Mouse (Mus musculus) limb, embryonic 14.5 days (tissue): ENCODE results near the gene Edil3. TPM values are rescaled to one million over a fixed set of nuclear protein-coding genes. Genes with fewer than 3 reads are reported as not detected.

Source experiments
- ATAC-seq: fragments of 200-750 bp; cut with Nextera tagmentation; 2 replicates; pipeline ENCODE4 v1.8.0; 2017; ENCODE audit warnings: low read depth, moderate number of reproducible peaks, moderate TSS enrichment; ENCODE audit not compliant: low FRiP score
- DNase-seq: peaks from one replicate; pipeline ENCODE4 v3.0.0-alpha.2; 2015; ENCODE audit warnings: low spot score
- H3K27ac ChIP-seq: fragments of 300-500 bp; sonication (generic); replicated peaks from 2 replicates; pipeline ENCODE4 v1.5.1; 2014; ENCODE audit warnings: low read depth, mild to moderate bottlenecking, low read length, moderate library complexity, mixed read lengths
- H3K27me3 ChIP-seq: fragments of 300-500 bp; sonication (generic); 2 replicates; pipeline ENCODE4 v1.6.1; 2014; ENCODE audit warnings: low read length, mixed read lengths; ENCODE audit not compliant: control insufficient read depth, insufficient read depth
- H3K36me3 ChIP-seq: fragments of 300-500 bp; sonication (generic); 2 replicates; pipeline ENCODE4 v1.6.1; 2014; ENCODE audit warnings: mild to moderate bottlenecking, low read length, moderate library complexity, mixed read lengths; ENCODE audit not compliant: control insufficient read depth, insufficient read depth
- H3K4me1 ChIP-seq: fragments of 300-500 bp; sonication (generic); 2 replicates; pipeline ENCODE4 v1.6.1; 2014; ENCODE audit warnings: antibody characterized with exemption, low read length, mixed read lengths; ENCODE audit not compliant: control insufficient read depth, insufficient read depth
- H3K4me2 ChIP-seq: fragments of 300-500 bp; sonication (generic); replicated peaks from 2 replicates; pipeline ENCODE4 v1.6.1; 2014; ENCODE audit warnings: low read depth, mild to moderate bottlenecking, low read length, moderate library complexity; ENCODE audit not compliant: severe bottlenecking
- H3K4me3 ChIP-seq: fragments of 300-500 bp; sonication (generic); replicated peaks from 2 replicates; pipeline ENCODE4 v1.5.1; 2014; ENCODE audit warnings: low read length
- H3K9ac ChIP-seq: fragments of 300-500 bp; sonication (generic); 2 replicates; pipeline ENCODE4 v1.6.1; 2014; ENCODE audit warnings: mild to moderate bottlenecking, low read depth, low read length, moderate library complexity; ENCODE audit not compliant: severe bottlenecking
- H3K9me3 ChIP-seq: fragments of 300-500 bp; sonication (generic); 2 replicates; pipeline ENCODE4 v1.6.1; 2016; ENCODE audit warnings: low read length; ENCODE audit not compliant: control insufficient read depth
- POLR2A ChIP-seq: fragments of 200-500 bp; IDR thresholded peaks from 2 replicates; pipeline ENCODE4 v1.8.0; 2012; ENCODE audit warnings: inconsistent platforms, mild to moderate bottlenecking, moderate library complexity, borderline replicate concordance; ENCODE audit not compliant: insufficient read depth, insufficient read length; ENCODE audit errors: extremely low read depth
- WGBS: fragments of 180-500 bp; shearing (Covaris S2); extraction: QIAGEN DNeasy Blood & Tissue Kit; methylation state at CpG from one replicate; pipeline ENCODE4 v1.1.7; 2014; 5-methylcytosine and 5-hydroxymethylcytosine counted together
- polyA plus RNA-seq, 2 experiments: library from polyadenylated mRNA; depleted of rRNA in 1 of 2; stranded (reverse) in 1 of 2; unstranded in 1 of 2; fragments of >200 nt; fragmentation: Nextera tagmentation in 1 of 2; extraction: Ambion mirVana in 1 of 2; gene quantifications; 2 replicates each; pipeline versions ENCODE4 v1.2.1 to v1.2.3; 2012 to 2014

Gene Edil3
- polyA plus RNA-seq, 2 experiments: 7.8 to 11.2 TPM

DNA sequence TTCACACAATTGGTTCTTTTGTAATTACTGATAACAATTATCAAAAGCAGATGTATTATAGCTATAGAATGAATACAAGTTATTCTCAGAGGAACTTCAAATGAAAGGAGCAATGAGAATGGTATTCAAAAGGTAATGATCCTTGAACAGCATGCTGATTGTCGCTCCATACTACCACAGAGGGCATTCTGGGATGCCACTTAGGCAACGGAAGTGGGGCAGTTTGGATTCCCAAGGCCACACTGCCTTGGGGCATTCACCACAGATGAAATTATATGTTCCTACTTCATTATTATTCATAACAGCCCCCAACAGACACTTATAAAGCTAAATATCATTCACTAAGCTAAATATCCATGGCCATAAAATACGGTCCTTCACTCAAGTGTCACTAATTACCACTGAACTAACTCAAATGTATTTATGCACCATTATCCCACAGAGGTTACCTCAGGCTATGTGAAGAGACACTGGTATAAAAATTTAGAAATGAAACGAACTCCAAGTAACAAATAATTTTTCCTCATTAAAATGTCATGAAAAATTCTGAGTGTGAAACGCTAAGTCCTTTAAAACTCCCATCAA is 550.5 kb downstream of the Edil3 start:
- ATAC-seq (no peak), DNase-seq (no peak)
- no peak for TF ChIP-seq POLR2A
- Histone ChIP-seq H3K27ac (no peak overlapping the region), H3K4me3 (no peak overlapping the region), H3K9me3 (no peaks in the 10 kb centered on the region), H3K36me3 (no peaks in the 10 kb centered on the region), H3K4me1 (no peaks in the 10 kb centered on the region), H3K4me2 (no peak overlapping the region), H3K9ac (no peak overlapping the region), H3K27me3 (no peaks in the 10 kb centered on the region)
- WGBS: 78% methylated on average over 5 of the region's 5 CpGs
